Mouse (Mus musculus) forebrain, embryonic 10.5 days (tissue): Measurements from ENCODE around the gene Sf3a2. TPM values are rescaled to one million over a fixed set of nuclear protein-coding genes. Genes with fewer than 3 reads are reported as not detected.
A peak's percentile ranks its signal among the peaks of the same experiment; 100 is the strongest.

ENCODE experiments used
- DNase-seq: peaks from one replicate; pipeline ENCODE4 v3.0.0-alpha.2; 2017; ENCODE audit warnings: low spot score; ENCODE audit errors: extremely low spot score
- H3K27ac ChIP-seq: fragments of 300-500 bp; sonication (generic); 2 replicates; pipeline ENCODE4 v1.5.1; 2016; ENCODE audit warnings: mild to moderate bottlenecking
- H3K27me3 ChIP-seq: fragments of 300-500 bp; sonication (generic); 2 replicates; pipeline ENCODE4 v1.6.1; 2016; ENCODE audit warnings: mild to moderate bottlenecking; ENCODE audit not compliant: poor library complexity, severe bottlenecking
- H3K36me3 ChIP-seq: fragments of 300-500 bp; sonication (generic); replicated peaks from 2 replicates; pipeline ENCODE4 v1.6.1; 2016; ENCODE audit warnings: mild to moderate bottlenecking, moderate library complexity
- H3K4me1 ChIP-seq: fragments of 300-500 bp; sonication (generic); 2 replicates; pipeline ENCODE4 v1.6.1; 2016
- H3K4me3 ChIP-seq: fragments of 300-500 bp; sonication (generic); 2 replicates; pipeline ENCODE4 v1.5.1; 2016; ENCODE audit warnings: mild to moderate bottlenecking, moderate library complexity
- H3K9me3 ChIP-seq: fragments of 300-500 bp; sonication (generic); 2 replicates; pipeline ENCODE4 v1.6.1; 2016; ENCODE audit warnings: mild to moderate bottlenecking, moderate library complexity
- WGBS: fragments of 180-500 bp; shearing (Covaris S2); methylation state at CpG from one replicate; pipeline ENCODE4 v1.1.7; 2016; 5-methylcytosine and 5-hydroxymethylcytosine counted together
- polyA plus RNA-seq: library from polyadenylated mRNA; unstranded; fragments of >200 nt; fragmentation: Nextera tagmentation; extraction: Ambion mirVana; gene quantifications from 2 replicates; pipeline ENCODE4 v1.2.1, GENCODE M21; 2016

The Sf3a2 gene
- polyA plus RNA-seq, 1 experiment from 2014 or later: 110 TPM

- WGBS: 87% methylated on average over 4 of the region's 4 CpGs
- H3K4me1 ChIP-seq: peaks cover 53% of the 10 kb centered on the region
- H3K27ac ChIP-seq: no peak overlapping the region
Observed at GRCm38 (mm10) chr10:80760596-80761524, 37.1 kb upstream of the Sf3a2 start.

GRCm38 (mm10) chr10:80761821-80762220 is 36.2 kb upstream of the Sf3a2 start:
- WGBS: 75% methylated on average over 3 of the region's 3 CpGs
- no peaks in the 10 kb centered on the region for H3K9me3 ChIP-seq
- H3K4me3 ChIP-seq: no peak overlapping the region
- H3K4me1 ChIP-seq: peaks cover 52% of the 10 kb centered on the region
- no peak for DNase-seq
- no peaks in the 10 kb centered on the region for H3K27me3 ChIP-seq
- H3K36me3 ChIP-seq: peaks cover 40% of the 10 kb centered on the region
- H3K27ac ChIP-seq: no peak overlapping the region

More at GRCm38 (mm10) chr10:80760596-80761524, 37.1 kb upstream of the Sf3a2 start:
- Histone ChIP-seq H3K27me3 (no peaks in the 10 kb centered on the region), H3K36me3 (peaks cover 31% of the 10 kb centered on the region), H3K9me3 (no peaks in the 10 kb centered on the region), H3K4me3 (no peak overlapping the region)
- no peak for DNase-seq

- WGBS: 94% methylated on average over 2 of the region's 2 CpGs
- Histone ChIP-seq H3K27me3 (no peaks in the 10 kb centered on the region), H3K4me3 (no peak overlapping the region), H3K36me3 (peaks cover 56% of the 10 kb centered on the region), H3K27ac (no peak overlapping the region), H3K9me3 (no peaks in the 10 kb centered on the region), H3K4me1 (peaks cover 36% of the 10 kb centered on the region)
- no peak for DNase-seq
Observed at GRCm38 (mm10) chr10:80763502-80763901, 34.5 kb upstream of the Sf3a2 start.

- Histone ChIP-seq H3K27ac (no peak overlapping the region), H3K27me3 (no peaks in the 10 kb centered on the region), H3K4me3 (no peak overlapping the region), H3K4me1 (peaks cover 20% of the 10 kb centered on the region), H3K36me3 (peaks cover 77% of the 10 kb centered on the region), H3K9me3 (no peaks in the 10 kb centered on the region)
- 90% methylated on average over 2 of the region's 2 CpGs for WGBS
- no peak for DNase-seq
Observed at GRCm38 (mm10) chr10:80765746-80766145, 32.3 kb upstream of the Sf3a2 start.

GRCm38 (mm10) chr10:80766161-80766815 is 31.7 kb upstream of the Sf3a2 start:
- peaks cover 83% of the 10 kb centered on the region for H3K36me3 ChIP-seq
- no peaks in the 10 kb centered on the region for H3K9me3 ChIP-seq
- H3K4me1 ChIP-seq: peaks cover 15% of the 10 kb centered on the region
- peak overlapping the region; percentile 9; the same call in 1 of the 2 replicates for H3K4me3 ChIP-seq
- H3K27ac ChIP-seq: 0 out of 2 replicates have a peak overlapping the region, but pooled peaks have one; percentile 35
- no peak for DNase-seq
- WGBS: 78% methylated on average over 10 of the region's 10 CpGs
- no peaks in the 10 kb centered on the region for H3K27me3 ChIP-seq

- Histone ChIP-seq H3K9me3 (no peaks in the 10 kb centered on the region), H3K4me1 (peaks cover 9% of the 10 kb centered on the region), H3K27me3 (no peaks in the 10 kb centered on the region), H3K36me3 (peaks cover 97% of the 10 kb centered on the region), H3K27ac (no peak overlapping the region), H3K4me3 (no peak overlapping the region)
- WGBS: 91% methylated on average over 6 of the region's 6 CpGs
- DNase-seq: no peak
Observed at GRCm38 (mm10) chr10:80768365-80768764, 29.6 kb upstream of the Sf3a2 start.

- DNase-seq: no peak
- H3K9me3 ChIP-seq: no peaks in the 10 kb centered on the region
- H3K36me3 ChIP-seq: peaks cover 99% of the 10 kb centered on the region
- H3K27me3 ChIP-seq: no peaks in the 10 kb centered on the region
- WGBS: 91% methylated on average over 5 of the region's 5 CpGs
- H3K4me3 ChIP-seq: no peak overlapping the region
- H3K4me1 ChIP-seq: no peaks in the 10 kb centered on the region
- no peak overlapping the region for H3K27ac ChIP-seq
Observed at GRCm38 (mm10) chr10:80773816-80774215, 24.2 kb upstream of the Sf3a2 start.

- Histone ChIP-seq H3K4me1 (no peaks in the 10 kb centered on the region), H3K4me3 (0 out of 2 replicates have a peak overlapping the region, but pooled peaks have one; percentile 9), H3K27ac (no peak overlapping the region), H3K27me3 (no peaks in the 10 kb centered on the region), H3K36me3 (peaks cover 100% of the 10 kb centered on the region), H3K9me3 (no peaks in the 10 kb centered on the region)
- 64% methylated on average over 2 of the region's 2 CpGs for WGBS
- peak; percentile 66 for DNase-seq
Observed at GRCm38 (mm10) chr10:80774549-80774948, 23.4 kb upstream of the Sf3a2 start.

GRCm38 (mm10) chr10:80774981-80775380 is 23.0 kb upstream of the Sf3a2 start:
- Histone ChIP-seq H3K36me3 (peaks cover 100% of the 10 kb centered on the region), H3K4me3 (no peak overlapping the region), H3K4me1 (no peaks in the 10 kb centered on the region), H3K9me3 (no peaks in the 10 kb centered on the region), H3K27ac (no peak overlapping the region), H3K27me3 (no peaks in the 10 kb centered on the region)
- DNase-seq: no peak
- 93% methylated on average over 4 of the region's 4 CpGs for WGBS

- H3K27me3 ChIP-seq: no peaks in the 10 kb centered on the region
- no peak overlapping the region for H3K27ac ChIP-seq
- no peak for DNase-seq
- no peaks in the 10 kb centered on the region for H3K9me3 ChIP-seq
- H3K4me3 ChIP-seq: no peak overlapping the region
- no peaks in the 10 kb centered on the region for H3K4me1 ChIP-seq
- 91% methylated on average over 4 of the region's 4 CpGs for whole genome bisulfite sequencing
- peaks cover 99% of the 10 kb centered on the region for H3K36me3 ChIP-seq
Observed at GRCm38 (mm10) chr10:80775731-80776130, 22.3 kb upstream of the Sf3a2 start.

GRCm38 (mm10) chr10:80776358-80776869 is 21.6 kb upstream of the Sf3a2 start:
- H3K4me3 ChIP-seq: no peak overlapping the region
- H3K36me3 ChIP-seq: peaks cover 99% of the 10 kb centered on the region
- 89% methylated on average over 6 of the region's 6 CpGs for WGBS
- no peaks in the 10 kb centered on the region for H3K27me3 ChIP-seq
- no peak overlapping the region for H3K27ac ChIP-seq
- DNase-seq: no peak
- H3K4me1 ChIP-seq: no peaks in the 10 kb centered on the region
- no peaks in the 10 kb centered on the region for H3K9me3 ChIP-seq

- no peak for DNase-seq
- 94% methylated on average over 5 of the region's 5 CpGs for WGBS
- H3K4me1 ChIP-seq: no peaks in the 10 kb centered on the region
- H3K27ac ChIP-seq: no peak overlapping the region
- no peaks in the 10 kb centered on the region for H3K9me3 ChIP-seq
- no peak overlapping the region for H3K4me3 ChIP-seq
- no peaks in the 10 kb centered on the region for H3K27me3 ChIP-seq
- H3K36me3 ChIP-seq: peaks cover 99% of the 10 kb centered on the region
Observed at GRCm38 (mm10) chr10:80777123-80777522, 20.9 kb upstream of the Sf3a2 start.

- Histone ChIP-seq H3K4me3 (no peak overlapping the region), H3K4me1 (no peaks in the 10 kb centered on the region), H3K9me3 (no peaks in the 10 kb centered on the region), H3K27ac (no peak overlapping the region), H3K36me3 (peaks cover 99% of the 10 kb centered on the region), H3K27me3 (no peaks in the 10 kb centered on the region)
- DNase-seq: no peak
Observed at GRCm38 (mm10) chr10:80779565-80779964, 18.4 kb upstream of the Sf3a2 start.
